Mouse (Mus musculus) CD4-positive naive resting alpha-beta T cell, adult 57 days (primary cell): ENCODE results near the gene Pbdc1. TPM values are rescaled to one million over a fixed set of nuclear protein-coding genes. Genes with fewer than 3 reads are reported as not detected.

ENCODE experiments used
- total RNA-seq: library from RNA; stranded (reverse); gene quantifications from one replicate; pipeline ENCODE4 v1.2.4, GENCODE M21; 2023

Pbdc1 gene
- total RNA-seq: 35.1 TPM

GRCm38 (mm10) chrX:105079615-105080092 lies at the start of gene Pbdc1:
TSS of gene Pbdc1 (plus strand) at chrX:105079756.

GRCm38 (mm10) chrX:105120275-105121226 lies 41.0 kb downstream of the Pbdc1 start, which contains the start of gene Magee1:
TSS of gene Magee1 (plus strand) at chrX:105120378.

Other genes starting within 250 kb of the Pbdc1 start
- not detected for gene Magee2, start 222.5 kb upstream of the Pbdc1 start, total RNA-seq
- gene Magee1, start 40.6 kb downstream of the Pbdc1 start, total RNA-seq: 4.9 TPM